Mouse (Mus musculus): ENCODE measurements around the gene Clrn2. TPM values are rescaled to one million over a fixed set of nuclear protein-coding genes. Genes with fewer than 3 reads are reported as not detected.

Clrn2 gene
- total and polyA plus RNA-seq, 2 experiments from 2014 or later: not detected

DNA sequence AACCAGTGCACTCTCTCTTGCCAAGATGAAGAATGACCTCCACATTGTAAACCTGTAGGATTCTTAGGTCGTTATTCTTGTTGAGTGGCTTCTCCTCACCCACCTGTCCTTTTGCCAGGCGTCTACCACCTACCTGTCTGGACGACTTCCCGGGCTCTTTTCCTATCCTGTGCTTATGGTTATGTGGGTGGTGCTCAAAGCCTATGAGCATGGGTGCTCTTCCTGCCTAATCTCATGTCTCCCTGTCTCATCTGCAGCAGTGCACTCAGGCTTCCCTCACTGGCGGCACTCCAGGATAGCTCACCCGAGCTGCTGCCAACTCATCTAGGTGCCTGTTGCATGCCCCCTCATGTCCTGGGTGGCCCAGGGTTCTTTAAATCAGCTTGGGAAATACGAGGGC lies 24.1 kb downstream of the Clrn2 start:
- H3K27me3 ChIP-seq (ENCODE audit: control insufficient read depth, insufficient read depth, low read length): no peaks in the 10 kb centered on the region
- no peaks in the 10 kb centered on the region for H3K36me3 ChIP-seq (replicated peaks; ENCODE audit: control insufficient read depth, insufficient read depth, low read length)
- no peaks in the 10 kb centered on the region for H3K9me3 ChIP-seq (replicated peaks; ENCODE audit: control insufficient read depth, low read length)
- 68% methylated on average over 7 of the region's 7 CpGs for WGBS
- TF ChIP-seq EP300 (IDR thresholded peaks at IDR 0.05; ENCODE audit: low read depth) (no peak), CTCF (IDR thresholded peaks at IDR 0.05; ENCODE audit: low read depth) (no peak)
- DNase-seq (ENCODE audit: low spot score): no peak
- H3K4me2 ChIP-seq (ENCODE audit: low read depth, low read length): no peak overlapping the region
- H3K4me1 ChIP-seq (ENCODE audit: control insufficient read depth, insufficient read depth): no peaks in the 10 kb centered on the region
- no peak overlapping the region for H3K4me3 ChIP-seq (ENCODE audit: low read depth, low read length)
- ATAC-seq (ENCODE audit: insufficient read depth, low read depth): no peak
- no peak overlapping the region for H3K9ac ChIP-seq (replicated peaks; ENCODE audit: low read depth, low read length)
- no peak overlapping the region for H3K27ac ChIP-seq (ENCODE audit: low read depth)

- Histone ChIP-seq H3K9me3 (replicated peaks; ENCODE audit: control insufficient read depth, low read length) (no peaks in the 10 kb centered on the region), H3K4me2 (ENCODE audit: low read depth, low read length) (no peak overlapping the region), H3K36me3 (replicated peaks; ENCODE audit: control insufficient read depth, insufficient read depth, low read length) (no peaks in the 10 kb centered on the region), H3K4me1 (ENCODE audit: control insufficient read depth, insufficient read depth) (no peaks in the 10 kb centered on the region), H3K27me3 (ENCODE audit: control insufficient read depth, insufficient read depth, low read length) (no peaks in the 10 kb centered on the region), H3K9ac (replicated peaks; ENCODE audit: low read depth, low read length) (no peak overlapping the region), H3K4me3 (ENCODE audit: low read depth, low read length) (no peak overlapping the region), H3K27ac (ENCODE audit: low read depth) (no peak overlapping the region)
- DNase-seq (ENCODE audit: low spot score) (no peak), ATAC-seq (ENCODE audit: insufficient read depth, low read depth) (no peak)
- 90% methylated on average over 1 of the region's 1 CpGs for WGBS
- TF ChIP-seq CTCF (IDR thresholded peaks at IDR 0.05; ENCODE audit: low read depth): no peak
- no peak for TF ChIP-seq EP300 (IDR thresholded peaks at IDR 0.05; ENCODE audit: low read depth)
These were observed 26.5 kb downstream of the Clrn2 start for GRCm38 (mm10) chr5:45480066-45480465.

DNA sequence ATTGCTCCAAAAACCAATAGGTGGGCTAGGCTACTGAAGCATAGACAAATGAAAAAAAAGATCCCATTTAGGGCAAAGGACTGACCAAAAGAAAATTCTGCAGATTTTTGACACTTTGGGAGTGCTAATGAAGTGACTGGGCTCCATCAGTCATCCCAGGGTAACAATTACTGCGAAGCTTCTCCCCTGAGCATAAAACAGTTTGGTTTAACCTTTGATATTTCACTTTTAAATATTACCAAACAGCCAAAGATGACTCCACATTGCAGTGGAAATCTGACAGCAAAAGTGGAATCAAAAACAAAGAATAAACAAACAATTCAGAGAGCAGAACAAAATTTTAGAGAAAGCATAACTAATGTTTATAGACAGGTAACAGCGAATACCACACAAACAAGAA lies 27.6 kb downstream of the Clrn2 start:
- H3K4me2 ChIP-seq (ENCODE audit: low read depth, low read length): no peak overlapping the region
- WGBS: 77% methylated on average over 2 of the region's 2 CpGs
- no peaks in the 10 kb centered on the region for H3K9me3 ChIP-seq (replicated peaks; ENCODE audit: control insufficient read depth, low read length)
- no peaks in the 10 kb centered on the region for H3K4me1 ChIP-seq (ENCODE audit: control insufficient read depth, insufficient read depth)
- no peaks in the 10 kb centered on the region for H3K36me3 ChIP-seq (replicated peaks; ENCODE audit: control insufficient read depth, insufficient read depth, low read length)
- H3K27me3 ChIP-seq (ENCODE audit: control insufficient read depth, insufficient read depth, low read length): no peaks in the 10 kb centered on the region
- DNase-seq (ENCODE audit: low spot score) (no peak), ATAC-seq (ENCODE audit: insufficient read depth, low read depth) (no peak)
- H3K9ac ChIP-seq (replicated peaks; ENCODE audit: low read depth, low read length): no peak overlapping the region
- TF ChIP-seq CTCF (IDR thresholded peaks at IDR 0.05; ENCODE audit: low read depth) (no peak), EP300 (IDR thresholded peaks at IDR 0.05; ENCODE audit: low read depth) (no peak)
- no peak overlapping the region for H3K27ac ChIP-seq (ENCODE audit: low read depth)
- no peak overlapping the region for H3K4me3 ChIP-seq (ENCODE audit: low read depth, low read length)

- DNase-seq (ENCODE audit: low spot score): no peak
- no peak overlapping the region for H3K4me3 ChIP-seq (ENCODE audit: low read depth, low read length)
- TF ChIP-seq EP300 (IDR thresholded peaks at IDR 0.05; ENCODE audit: low read depth): no peak
- TF ChIP-seq CTCF (IDR thresholded peaks at IDR 0.05; ENCODE audit: low read depth): no peak
- no peak overlapping the region for H3K9ac ChIP-seq (replicated peaks; ENCODE audit: low read depth, low read length)
- ATAC-seq (ENCODE audit: insufficient read depth, low read depth): no peak
- H3K9me3 ChIP-seq (replicated peaks; ENCODE audit: control insufficient read depth, low read length): no peaks in the 10 kb centered on the region
- no peaks in the 10 kb centered on the region for H3K4me1 ChIP-seq (ENCODE audit: control insufficient read depth, insufficient read depth)
- no peak overlapping the region for H3K4me2 ChIP-seq (ENCODE audit: low read depth, low read length)
- H3K27ac ChIP-seq (ENCODE audit: low read depth): no peak overlapping the region
- WGBS: 52% methylated on average over 3 of the region's 3 CpGs
- no peaks in the 10 kb centered on the region for H3K36me3 ChIP-seq (replicated peaks; ENCODE audit: control insufficient read depth, insufficient read depth, low read length)
- H3K27me3 ChIP-seq (ENCODE audit: control insufficient read depth, insufficient read depth, low read length): no peaks in the 10 kb centered on the region
These were observed 29.1 kb downstream of the Clrn2 start for GRCm38 (mm10) chr5:45482607-45483006.

DNA sequence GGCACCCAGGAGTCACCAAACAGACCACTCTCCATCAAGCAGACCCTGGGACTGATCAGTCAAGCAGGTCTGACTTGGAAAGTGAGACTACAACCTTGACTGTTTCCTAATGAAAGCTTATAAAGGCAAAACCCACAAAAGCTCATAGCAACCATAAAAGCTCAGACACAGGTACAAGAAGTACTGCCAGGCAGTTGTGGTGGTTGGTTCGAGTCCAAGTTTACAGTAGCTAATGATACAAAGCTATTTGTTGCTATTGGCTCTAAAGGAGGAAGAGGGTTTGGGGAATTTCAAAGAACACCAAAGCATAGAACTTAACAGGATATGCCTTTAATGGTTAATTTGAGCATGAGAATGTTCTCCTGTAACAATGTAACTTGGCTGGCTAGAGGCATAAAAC lies 30.1 kb downstream of the Clrn2 start:
- H3K27ac ChIP-seq (ENCODE audit: low read depth): no peak overlapping the region
- H3K4me3 ChIP-seq (ENCODE audit: low read depth, low read length): no peak overlapping the region
- H3K9ac ChIP-seq (replicated peaks; ENCODE audit: low read depth, low read length): no peak overlapping the region
- H3K9me3 ChIP-seq (replicated peaks; ENCODE audit: control insufficient read depth, low read length): no peaks in the 10 kb centered on the region
- ATAC-seq (ENCODE audit: insufficient read depth, low read depth) (no peak), DNase-seq (ENCODE audit: low spot score) (no peak)
- WGBS: 71% methylated on average over 1 of the region's 1 CpGs
- H3K27me3 ChIP-seq (ENCODE audit: control insufficient read depth, insufficient read depth, low read length): no peaks in the 10 kb centered on the region
- TF ChIP-seq EP300 (IDR thresholded peaks at IDR 0.05; ENCODE audit: low read depth) (no peak), CTCF (IDR thresholded peaks at IDR 0.05; ENCODE audit: low read depth) (no peak)
- H3K4me1 ChIP-seq (ENCODE audit: control insufficient read depth, insufficient read depth): no peaks in the 10 kb centered on the region
- H3K4me2 ChIP-seq (ENCODE audit: low read depth, low read length): no peak overlapping the region
- no peaks in the 10 kb centered on the region for H3K36me3 ChIP-seq (replicated peaks; ENCODE audit: control insufficient read depth, insufficient read depth, low read length)

GRCm38 (mm10) chr5:45491776-45492175 lies 38.2 kb downstream of the Clrn2 start:
- H3K4me3 ChIP-seq (ENCODE audit: low read depth, low read length): no peak overlapping the region
- H3K27me3 ChIP-seq (ENCODE audit: control insufficient read depth, insufficient read depth, low read length): no peaks in the 10 kb centered on the region
- no peaks in the 10 kb centered on the region for H3K9me3 ChIP-seq (replicated peaks; ENCODE audit: control insufficient read depth, low read length)
- ATAC-seq (ENCODE audit: insufficient read depth, low read depth) (no peak), DNase-seq (ENCODE audit: low spot score) (no peak)
- peaks cover 9% of the 10 kb centered on the region; the same call in 1 of the 2 replicates for H3K4me1 ChIP-seq (ENCODE audit: control insufficient read depth, insufficient read depth)
- WGBS: 67% methylated on average over 4 of the region's 4 CpGs
- no peak for TF ChIP-seq EP300 (IDR thresholded peaks at IDR 0.05; ENCODE audit: low read depth)
- TF ChIP-seq CTCF (IDR thresholded peaks at IDR 0.05; ENCODE audit: low read depth): no peak
- H3K36me3 ChIP-seq (replicated peaks; ENCODE audit: control insufficient read depth, insufficient read depth, low read length): peaks cover 9% of the 10 kb centered on the region
- H3K4me2 ChIP-seq (ENCODE audit: low read depth, low read length): no peak overlapping the region
- H3K9ac ChIP-seq (replicated peaks; ENCODE audit: low read depth, low read length): no peak overlapping the region
- no peak overlapping the region for H3K27ac ChIP-seq (ENCODE audit: low read depth)

All from heart, postnatal 0 days (tissue).